Mouse (Mus musculus): Measurements from ENCODE around the gene Scn7a. TPM values are rescaled to one million over a fixed set of nuclear protein-coding genes. Genes with fewer than 3 reads are reported as not detected.
A peak's percentile ranks its signal among the peaks of the same experiment; 100 is the strongest.

Scn7a gene
- polyA plus RNA-seq, 1 experiment from 2014 or later: 78.3 TPM

GRCm38 (mm10) chr2:66726878-66727584, 57.7 kb downstream of the Scn7a start:
- H3K27me3 ChIP-seq (replicated peaks; ENCODE audit: insufficient read depth, low read length): no peaks in the 10 kb centered on the region
- H3K9ac ChIP-seq (replicated peaks; ENCODE audit: low read depth): no peak overlapping the region
- no peaks in the 10 kb centered on the region for H3K4me1 ChIP-seq (ENCODE audit: insufficient read depth, low read depth, low read length)
- peaks cover 10% of the 10 kb centered on the region; the same call in 1 of the 2 replicates for H3K36me3 ChIP-seq (ENCODE audit: insufficient read depth, low read length)
- no peak overlapping the region for H3K27ac ChIP-seq (ENCODE audit: low read length)
- 56% methylated on average over 2 of the region's 2 CpGs for WGBS
- H3K4me2 ChIP-seq (replicated peaks; ENCODE audit: low read depth, low read length): no peak overlapping the region
- no peak overlapping the region for H3K4me3 ChIP-seq (ENCODE audit: low read depth, low read length)
- H3K9me3 ChIP-seq (ENCODE audit: low read length): no peaks in the 10 kb centered on the region
- no peak for TF ChIP-seq CTCF (IDR thresholded peaks at IDR 0.05)
- TF ChIP-seq EP300 (IDR thresholded peaks at IDR 0.05): no peak
- DNase-seq (ENCODE audit: low spot score) (no peak), ATAC-seq (no peak)

GRCm38 (mm10) chr2:66712071-66712470, 72.6 kb downstream of the Scn7a start:
- ATAC-seq (no peak; the same call in 1 of the 2 replicates), DNase-seq (ENCODE audit: low spot score) (peak; percentile 58)
- no peak overlapping the region for H3K9ac ChIP-seq (replicated peaks; ENCODE audit: low read depth)
- no peaks in the 10 kb centered on the region for H3K9me3 ChIP-seq (ENCODE audit: low read length)
- 59% methylated on average over 2 of the region's 2 CpGs for WGBS
- no peak overlapping the region for H3K27ac ChIP-seq (ENCODE audit: low read length)
- no peaks in the 10 kb centered on the region for H3K27me3 ChIP-seq (replicated peaks; ENCODE audit: insufficient read depth, low read length)
- H3K4me1 ChIP-seq (ENCODE audit: insufficient read depth, low read depth, low read length): no peaks in the 10 kb centered on the region
- H3K4me2 ChIP-seq (replicated peaks; ENCODE audit: low read depth, low read length): no peak overlapping the region
- H3K4me3 ChIP-seq (ENCODE audit: low read depth, low read length): no peak overlapping the region
- TF ChIP-seq EP300 (IDR thresholded peaks at IDR 0.05): no peak
- no peak for TF ChIP-seq CTCF (IDR thresholded peaks at IDR 0.05)
- H3K36me3 ChIP-seq (ENCODE audit: insufficient read depth, low read length): no peaks in the 10 kb centered on the region

- H3K9ac ChIP-seq (replicated peaks; ENCODE audit: low read depth): no peak overlapping the region
- TF ChIP-seq EP300 (IDR thresholded peaks at IDR 0.05): no peak
- no peak for TF ChIP-seq CTCF (IDR thresholded peaks at IDR 0.05)
- H3K27ac ChIP-seq (ENCODE audit: low read length): no peak overlapping the region
- no peaks in the 10 kb centered on the region for H3K36me3 ChIP-seq (ENCODE audit: insufficient read depth, low read length)
- 47% methylated on average over 2 of the region's 2 CpGs for WGBS
- no peaks in the 10 kb centered on the region for H3K9me3 ChIP-seq (ENCODE audit: low read length)
- DNase-seq (ENCODE audit: low spot score): peak; percentile 18
- H3K27me3 ChIP-seq (replicated peaks; ENCODE audit: insufficient read depth, low read length): no peaks in the 10 kb centered on the region
- no peak overlapping the region for H3K4me3 ChIP-seq (ENCODE audit: low read depth, low read length)
- no peak for ATAC-seq
- H3K4me2 ChIP-seq (replicated peaks; ENCODE audit: low read depth, low read length): no peak overlapping the region
- H3K4me1 ChIP-seq (ENCODE audit: insufficient read depth, low read depth, low read length): no peaks in the 10 kb centered on the region
These were observed 92.4 kb downstream of the Scn7a start for GRCm38 (mm10) chr2:66692300-66692699.

DNA sequence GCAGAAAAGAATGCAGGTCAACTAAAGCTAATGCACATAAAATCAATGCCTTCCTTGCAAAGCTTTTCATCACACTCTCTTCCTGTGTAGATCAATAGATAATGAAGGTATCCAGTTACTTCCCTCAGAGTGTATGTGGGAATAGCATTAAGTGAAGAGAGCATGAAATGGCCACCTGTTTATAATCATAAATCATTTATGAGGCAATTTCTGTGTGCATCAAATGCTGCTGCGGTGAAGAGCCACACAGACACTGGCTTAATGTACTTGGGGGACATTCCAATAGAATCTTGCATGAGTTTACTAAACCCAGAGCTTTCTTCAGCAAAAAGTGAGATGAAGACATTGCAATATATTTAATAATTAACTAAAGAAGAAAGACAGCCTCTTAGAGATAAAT, 122.7 kb downstream of the Scn7a start:
- no peak for DNase-seq (ENCODE audit: low spot score)
- Histone ChIP-seq H3K27ac (ENCODE audit: low read length) (no peak overlapping the region), H3K27me3 (replicated peaks; ENCODE audit: insufficient read depth, low read length) (no peaks in the 10 kb centered on the region), H3K4me2 (replicated peaks; ENCODE audit: low read depth, low read length) (no peak overlapping the region), H3K36me3 (ENCODE audit: insufficient read depth, low read length) (no peaks in the 10 kb centered on the region), H3K4me1 (ENCODE audit: insufficient read depth, low read depth, low read length) (no peaks in the 10 kb centered on the region), H3K9me3 (ENCODE audit: low read length) (no peaks in the 10 kb centered on the region), H3K4me3 (ENCODE audit: low read depth, low read length) (no peak overlapping the region), H3K9ac (replicated peaks; ENCODE audit: low read depth) (no peak overlapping the region)
- WGBS: 89% methylated on average over 1 of the region's 1 CpGs
- TF ChIP-seq CTCF (IDR thresholded peaks at IDR 0.05) (no peak), EP300 (IDR thresholded peaks at IDR 0.05) (no peak)
- ATAC-seq: no peak

DNA sequence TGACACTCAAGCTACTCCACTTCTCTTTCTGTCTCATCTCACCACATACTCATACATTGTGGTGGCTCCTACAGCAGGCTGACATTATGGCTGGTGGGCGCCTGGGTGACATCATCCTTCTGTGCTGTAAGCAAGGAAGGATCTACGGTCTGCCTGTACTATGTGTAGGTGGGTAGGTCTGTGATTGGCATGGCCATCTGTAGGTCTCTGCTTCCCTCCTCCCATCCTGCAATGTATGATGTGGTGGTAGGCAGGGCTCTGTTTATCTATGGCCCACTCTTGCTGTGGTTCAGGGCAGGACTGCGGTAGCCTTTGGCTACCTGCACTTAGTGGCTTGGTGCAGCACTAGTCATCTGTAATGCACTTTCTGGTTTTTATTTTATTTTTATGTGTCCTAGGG, 128.3 kb downstream of the Scn7a start:
- no peak overlapping the region for H3K4me2 ChIP-seq (replicated peaks; ENCODE audit: low read depth, low read length)
- DNase-seq (ENCODE audit: low spot score): no peak
- no peak overlapping the region for H3K4me3 ChIP-seq (ENCODE audit: low read depth, low read length)
- H3K27me3 ChIP-seq (replicated peaks; ENCODE audit: insufficient read depth, low read length): no peaks in the 10 kb centered on the region
- no peaks in the 10 kb centered on the region for H3K9me3 ChIP-seq (ENCODE audit: low read length)
- ATAC-seq: no peak
- H3K9ac ChIP-seq (replicated peaks; ENCODE audit: low read depth): no peak overlapping the region
- H3K4me1 ChIP-seq (ENCODE audit: insufficient read depth, low read depth, low read length): no peaks in the 10 kb centered on the region
- no peak overlapping the region for H3K27ac ChIP-seq (ENCODE audit: low read length)
- TF ChIP-seq CTCF (IDR thresholded peaks at IDR 0.05): no peak
- no peak for TF ChIP-seq EP300 (IDR thresholded peaks at IDR 0.05)
- 91% methylated on average over 3 of the region's 3 CpGs for WGBS
- no peaks in the 10 kb centered on the region for H3K36me3 ChIP-seq (ENCODE audit: insufficient read depth, low read length)

- no peaks in the 10 kb centered on the region for H3K4me1 ChIP-seq (ENCODE audit: insufficient read depth, low read depth, low read length)
- no peak overlapping the region for H3K27ac ChIP-seq (ENCODE audit: low read length)
- no peak overlapping the region for H3K4me2 ChIP-seq (replicated peaks; ENCODE audit: low read depth, low read length)
- H3K27me3 ChIP-seq (replicated peaks; ENCODE audit: insufficient read depth, low read length): no peaks in the 10 kb centered on the region
- H3K9me3 ChIP-seq (ENCODE audit: low read length): no peaks in the 10 kb centered on the region
- H3K36me3 ChIP-seq (ENCODE audit: insufficient read depth, low read length): no peaks in the 10 kb centered on the region
- DNase-seq (ENCODE audit: low spot score): peak; percentile 44
- 25% methylated on average over 2 of the region's 2 CpGs for WGBS
- ATAC-seq: peak; percentile 59
- H3K4me3 ChIP-seq (ENCODE audit: low read depth, low read length): no peak overlapping the region
- no peak for TF ChIP-seq CTCF (IDR thresholded peaks at IDR 0.05)
- no peak overlapping the region for H3K9ac ChIP-seq (replicated peaks; ENCODE audit: low read depth)
These were observed 129.3 kb downstream of the Scn7a start for GRCm38 (mm10) chr2:66655431-66655830.
